Mouse (Mus musculus): ENCODE results near the gene Dennd6b.
A peak's percentile ranks its signal among the peaks of the same experiment; 100 is the strongest.

Dennd6b gene

GRCm38 (mm10) chr15:89158516-89158915 is 37.8 kb downstream of the Dennd6b start:
- no peak for DNase-seq (ENCODE audit: low spot score in 2 of 2)

- peak in 1 of 2 experiments; percentile 66 for DNase-seq (ENCODE audit: low spot score in 2 of 2)
Measured at GRCm38 (mm10) chr15:89157954-89158353, 38.3 kb downstream of the Dennd6b start.

- no peak for DNase-seq (ENCODE audit: low spot score in 2 of 2)
Measured at GRCm38 (mm10) chr15:89152312-89152711, 44.0 kb downstream of the Dennd6b start.

GRCm38 (mm10) chr15:89150041-89150390 is 46.3 kb downstream of the Dennd6b start:
- no peak for DNase-seq (ENCODE audit: low spot score in 2 of 2)

GRCm38 (mm10) chr15:89149271-89150040 is 46.8 kb downstream of the Dennd6b start, which contains the start of gene Mapk11:
TSS of gene Mapk11 (minus strand) at chr15:89149628.
- DNase-seq (ENCODE audit: low spot score in 2 of 2) = no peak

GRCm38 (mm10) chr15:89148496-89149270 is 47.6 kb downstream of the Dennd6b start:
- no peak for DNase-seq (ENCODE audit: low spot score in 2 of 2)

- DNase-seq (ENCODE audit: low spot score in 2 of 2) = no peak
Measured at GRCm38 (mm10) chr15:89147895-89148294, 48.4 kb downstream of the Dennd6b start.

GRCm38 (mm10) chr15:89147456-89147855 is 48.8 kb downstream of the Dennd6b start:
- DNase-seq (ENCODE audit: low spot score in 2 of 2) = no peak

GRCm38 (mm10) chr15:89147024-89147423 is 49.3 kb downstream of the Dennd6b start:
- DNase-seq (ENCODE audit: low spot score in 2 of 2) = peak in 1 of 2 experiments; percentile 30

- DNase-seq (ENCODE audit: low spot score in 2 of 2) = peak; percentile 55 to 57
Measured at GRCm38 (mm10) chr15:89146537-89146936, 49.8 kb downstream of the Dennd6b start.

GRCm38 (mm10) chr15:89145813-89146350 is 50.4 kb downstream of the Dennd6b start:
- DNase-seq (ENCODE audit: low spot score in 2 of 2) = no peak

GRCm38 (mm10) chr15:89144965-89145364 is 51.3 kb downstream of the Dennd6b start:
- DNase-seq (ENCODE audit: low spot score in 2 of 2) = no peak

- DNase-seq (ENCODE audit: low spot score in 2 of 2) = no peak
Measured at GRCm38 (mm10) chr15:89143134-89143533, 53.2 kb downstream of the Dennd6b start.

- DNase-seq (ENCODE audit: low spot score in 2 of 2) = no peak
Measured at GRCm38 (mm10) chr15:89141905-89142304, 54.4 kb downstream of the Dennd6b start.

GRCm38 (mm10) chr15:89141443-89141842 is 54.9 kb downstream of the Dennd6b start:
- no peak for DNase-seq (ENCODE audit: low spot score in 2 of 2)

- DNase-seq (ENCODE audit: low spot score in 2 of 2) = peak; percentile 41 to 63
Measured at GRCm38 (mm10) chr15:89140659-89141252, 55.5 kb downstream of the Dennd6b start, which contains the start of gene Mapk12. TSS of gene Mapk12 (minus strand) at chr15:89140703.

- peak; percentile 72 to 78 for DNase-seq (ENCODE audit: low spot score in 2 of 2)
Measured at GRCm38 (mm10) chr15:89140048-89140658, 56.1 kb downstream of the Dennd6b start.

- no peak for DNase-seq (ENCODE audit: low spot score in 2 of 2)
Measured at GRCm38 (mm10) chr15:89138531-89138930, 57.8 kb downstream of the Dennd6b start.

- no peak for DNase-seq (ENCODE audit: low spot score in 2 of 2)
Measured at GRCm38 (mm10) chr15:89138046-89138405, 58.3 kb downstream of the Dennd6b start.

GRCm38 (mm10) chr15:89137378-89138045 is 58.8 kb downstream of the Dennd6b start:
- DNase-seq (ENCODE audit: low spot score in 2 of 2) = no peak

Data from urinary bladder, postnatal 36 days (tissue).